Mouse (Mus musculus) megakaryocyte, embryonic 14.5 days (primary cell): ENCODE measurements around the gene Selenom.

ENCODE experiments used
- FLI1 ChIP-seq: IDR thresholded peaks from 2 replicates; pipeline ENCODE4 v1.6.1; 2012; ENCODE audit warnings: low read length, inconsistent platforms, mixed read lengths
- GATA1 ChIP-seq: IDR thresholded peaks from 3 replicates; pipeline ENCODE4 v1.6.1; 2012; ENCODE audit warnings: mixed read lengths, low read length, inconsistent platforms, borderline replicate concordance

GRCm38 (mm10) chr11:3471448-3471850, 43.0 kb upstream of the Selenom start:
- no peak for TF ChIP-seq GATA1
- no peak for TF ChIP-seq FLI1
